Mouse (Mus musculus): ENCODE measurements at regions not wholly inside any gene's neighbourhood (a gene's known extent, or its start where the extent isn't known, plus 50 kb on each side); places are given as distances from the start of the nearest gene placed in this dataset.

GRCm38 (mm10) chr7:36155159-36155558 is 352.4 kb upstream of the Zfp507 start:
- TF ChIP-seq CTCF (conservative IDR thresholded peaks at IDR 0.05; ENCODE audit: insufficient read depth, insufficient read length, low read depth, low read length): no peak
- no peak for TF ChIP-seq POLR2A (IDR thresholded peaks at IDR 0.05; ENCODE audit: low read depth, low read length)
